ENCODE assay signal across 8 mouse cellular contexts in the genomic region with DNA sequence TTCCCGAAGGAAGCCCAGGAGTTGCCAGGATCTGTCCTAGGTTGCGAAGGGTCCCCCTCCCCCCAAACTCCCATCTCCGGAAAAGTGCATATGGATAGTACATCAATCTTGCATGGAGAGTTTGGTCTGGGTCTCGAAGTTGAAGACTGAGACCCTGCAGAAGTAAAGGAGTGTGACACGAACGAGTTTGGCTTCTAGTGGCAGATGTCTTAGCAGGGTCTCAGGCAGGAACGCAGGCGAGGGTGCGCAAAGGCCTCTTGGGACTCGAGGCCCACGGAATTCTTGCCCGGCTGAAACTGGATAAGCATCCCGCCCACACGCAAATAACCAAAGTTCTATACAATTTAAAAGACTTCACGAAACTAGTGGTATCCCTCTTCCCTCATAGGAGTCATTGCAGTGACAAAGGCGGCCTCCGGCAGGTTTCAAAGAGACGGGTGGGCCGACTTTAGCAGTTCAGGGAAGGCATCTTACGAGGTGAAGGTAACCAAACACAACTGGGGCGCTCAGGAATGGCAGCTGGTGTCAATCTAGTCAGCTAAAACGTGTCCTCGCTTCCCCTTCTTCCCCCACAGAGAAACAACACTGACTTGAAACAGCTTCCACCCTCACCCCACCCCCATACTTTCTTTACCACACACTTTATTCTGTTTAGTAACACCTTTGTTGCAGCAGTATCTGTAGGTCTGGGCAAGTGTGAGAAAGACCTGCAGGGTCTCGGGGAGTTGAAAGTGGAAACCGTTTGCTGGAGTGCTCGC.
DNase-seq lines count a peak whose midpoint lies in the region; ATAC-seq and TF ChIP-seq lines count a peak whose summit lies in the region.

No protein-coding gene starts in this region.

- WGBS in limb, embryonic 12.5 days, result 3% methylated on average over 26 of the region's 26 CpGs
- 11% methylated on average over 26 of the region's 26 CpGs for WGBS in neural tube, embryonic 15.5 days

- H3K27ac ChIP-seq in testis, adult 2 months (ENCODE audit: control insufficient read depth, insufficient read depth, low read depth, low read length), result peak overlapping the region; percentile 34
- no peak overlapping the region for H3K27ac ChIP-seq in limb, embryonic 12.5 days
- no peak overlapping the region for H3K27ac ChIP-seq in neural tube, embryonic 15.5 days (replicated peaks)

- H3K9ac ChIP-seq in limb, embryonic 12.5 days (replicated peaks), result 0 out of 2 replicates have a peak overlapping the region, but pooled peaks have one; percentile 14
- no peak overlapping the region for H3K9ac ChIP-seq in neural tube, embryonic 15.5 days (replicated peaks)

- DNase-seq in cerebellum, adult 11 months, result peak; percentile 16
- no peak for DNase-seq in cerebellum, postnatal 36 days
- DNase-seq in testis, postnatal 10 days (ENCODE audit: low spot score), result no peak
- DNase-seq in urinary bladder, postnatal 36 days (ENCODE audit: low spot score in 2 of 2), result no peak

- H3K27me3 ChIP-seq in testis, adult 2 months (ENCODE audit: control insufficient read depth, insufficient read depth, low read length), result peaks cover 7% of the 10 kb centered on the region; the same call in 1 of the 2 replicates
- H3K27me3 ChIP-seq in limb, embryonic 12.5 days, result peaks cover 53% of the 10 kb centered on the region
- peaks cover 39% of the 10 kb centered on the region for H3K27me3 ChIP-seq in neural tube, embryonic 15.5 days (replicated peaks)

- H3K4me2 ChIP-seq in limb, embryonic 12.5 days, result peak overlapping the region; percentile 79
- peak overlapping the region; percentile 98 for H3K4me2 ChIP-seq in neural tube, embryonic 15.5 days

- TF ChIP-seq POLR2A in testis, adult 2 months (IDR thresholded peaks at IDR 0.05; ENCODE audit: control insufficient read depth, low read depth, low read length), result no peak

- TF ChIP-seq CTCF in testis, adult 2 months (IDR thresholded peaks at IDR 0.05; ENCODE audit: control insufficient read depth, insufficient read depth, insufficient replicate concordance, low read depth, low read length), result no peak

- H3K4me1 ChIP-seq in testis, adult 2 months (ENCODE audit: control insufficient read depth, insufficient read depth, low read length), result peaks cover 25% of the 10 kb centered on the region
- peaks cover 71% of the 10 kb centered on the region for H3K4me1 ChIP-seq in limb, embryonic 12.5 days (replicated peaks)
- peaks cover 36% of the 10 kb centered on the region for H3K4me1 ChIP-seq in neural tube, embryonic 15.5 days

- no peak overlapping the region; the same call in 1 of the 2 replicates for H3K4me3 ChIP-seq in testis, adult 2 months (ENCODE audit: control insufficient read depth, low read depth, low read length)
- H3K4me3 ChIP-seq in limb, embryonic 12.5 days (replicated peaks), result peak overlapping the region; percentile 23
- H3K4me3 ChIP-seq in neural tube, embryonic 15.5 days (replicated peaks), result no peak overlapping the region; the same call in 1 of the 2 replicates

- H3K9me3 ChIP-seq in limb, embryonic 12.5 days, result no peaks in the 10 kb centered on the region
- H3K9me3 ChIP-seq in neural tube, embryonic 15.5 days (replicated peaks), result no peaks in the 10 kb centered on the region

- no peak for ATAC-seq in limb, embryonic 12.5 days (ENCODE audit: insufficient number of reproducible peaks, insufficient read depth, low FRiP score, low TSS enrichment, low read depth)
- no peak for ATAC-seq in neural tube, embryonic 15.5 days (ENCODE audit: low FRiP score)
- no peak for ATAC-seq in megakaryocyte progenitor cell, adult 5-6 weeks (replicated peaks; ENCODE audit: poor library complexity)

- H3K36me3 ChIP-seq in testis, adult 2 months (ENCODE audit: control insufficient read depth, insufficient read depth, low read length), result no peaks in the 10 kb centered on the region
- H3K36me3 ChIP-seq in limb, embryonic 12.5 days, result no peaks in the 10 kb centered on the region
- no peaks in the 10 kb centered on the region for H3K36me3 ChIP-seq in neural tube, embryonic 15.5 days
